In genomic region chr3:123266753-123267651, GRCm38 (mm10) we compare ENCODE assay signal across 8 mouse cellular contexts. TPM values are rescaled to one million over a fixed set of nuclear protein-coding genes. Genes with fewer than 3 reads are reported as not detected.
DNase-seq lines count a peak whose midpoint lies in the region; ATAC-seq and TF ChIP-seq lines count a peak whose summit lies in the region.

Sec24d (plus strand) TSS chr3:123267455.

- in situ Hi-C loops in ES-E14 (cut with MboI; ENCODE audit: low sequenced_read_pairs in 2 of 2, unreplicated experiment in 2 of 2): no loop called here

- peak within 1 kb of the TSS; percentile 66 for H3K9ac ChIP-seq in ES-E14 (ENCODE audit: insufficient read depth, low read depth, low read length, poor library complexity, severe bottlenecking)
- H3K9ac ChIP-seq in lung, embryonic 14.5 days: peak within 1 kb of the TSS; percentile 75

- TF ChIP-seq CTCF in cerebellum, adult 2 months (IDR thresholded peaks at IDR 0.05; ENCODE audit: borderline replicate concordance, insufficient read depth, low read depth, low read length): no peak
- TF ChIP-seq CTCF in lung, embryonic 14.5 days (IDR thresholded peaks at IDR 0.05; ENCODE audit: low read depth): no peak

- TF ChIP-seq POLR2A in cerebellum, adult 2 months (IDR thresholded peaks at IDR 0.05; ENCODE audit: borderline replicate concordance, insufficient read depth, low read length): no peak

- WGBS in cerebellum, adult 2 months: 3% methylated on average over 68 of the region's 68 CpGs
- WGBS in lung, embryonic 14.5 days: 2% methylated on average over 68 of the region's 68 CpGs

- ATAC-seq in lung, embryonic 14.5 days (ENCODE audit: insufficient read depth): peak; percentile 90
- peak; percentile 54 for ATAC-seq in neutrophil, adult 5-6 weeks (ENCODE audit: extremely low read depth, insufficient number of reproducible peaks, low FRiP score, poor library complexity, severe bottlenecking)

- H3K9me3 ChIP-seq in ES-E14 (ENCODE audit: control insufficient read depth, insufficient read depth, low read depth, low read length): no peaks in the 10 kb centered on the region
- no peaks in the 10 kb centered on the region for H3K9me3 ChIP-seq in lung, embryonic 14.5 days (ENCODE audit: low read depth, low read length)

- peak within 1 kb of the TSS; percentile 80 for H3K4me2 ChIP-seq in lung, embryonic 14.5 days

- peak within 1 kb of the TSS; percentile 81 to 85 for H3K4me3 ChIP-seq in ES-E14 (ENCODE audit: insufficient read depth in 1 of 2, low read depth in 1 of 2, low read length in 2 of 2, poor library complexity in 1 of 2, severe bottlenecking in 1 of 2)
- H3K4me3 ChIP-seq in cerebellum, adult 2 months (replicated peaks; ENCODE audit: insufficient read depth, low read depth, low read length): peak within 1 kb of the TSS; percentile 62
- peak within 1 kb of the TSS; percentile 76 for H3K4me3 ChIP-seq in lung, embryonic 14.5 days (ENCODE audit: low read depth, low read length)

- H3K36me3 ChIP-seq in ES-E14 (ENCODE audit: control insufficient read depth, insufficient read depth, low read length, poor library complexity, severe bottlenecking): 0 out of 2 replicates have a peak, but pooled peaks cover 2% of the 10 kb centered on the region
- H3K36me3 ChIP-seq in lung, embryonic 14.5 days (ENCODE audit: insufficient read depth): peaks cover 23% of the 10 kb centered on the region; the same call in 1 of the 2 replicates

- H3K27me3 ChIP-seq in cerebellum, adult 2 months (ENCODE audit: control insufficient read depth, insufficient read depth, low read length): no peaks in the 10 kb centered on the region
- no peaks in the 10 kb centered on the region for H3K27me3 ChIP-seq in lung, embryonic 14.5 days (ENCODE audit: insufficient read depth, low read length)

- H3K27ac ChIP-seq in ES-E14 (ENCODE audit: insufficient read depth, low read depth, low read length, poor library complexity, severe bottlenecking): no peak within 1 kb of the TSS
- H3K27ac ChIP-seq in cerebellum, adult 2 months (ENCODE audit: insufficient read depth, low read length): no peak within 1 kb of the TSS
- peak within 1 kb of the TSS; percentile 78; the same call in 1 of the 2 replicates for H3K27ac ChIP-seq in lung, embryonic 14.5 days (ENCODE audit: low read depth)

- peaks cover 0 to 2% of the 10 kb centered on the region in 2 experiments; a peak in 1 of 4 replicates for H3K4me1 ChIP-seq in ES-E14 (ENCODE audit: control insufficient read depth in 2 of 2, insufficient read depth in 2 of 2, low read length in 2 of 2, poor library complexity in 1 of 2)
- no peaks in the 10 kb centered on the region for H3K4me1 ChIP-seq in cerebellum, adult 2 months (ENCODE audit: control insufficient read depth, insufficient read depth, low read length)
- no peaks in the 10 kb centered on the region; the same call in 1 of the 2 replicates for H3K4me1 ChIP-seq in lung, embryonic 14.5 days (ENCODE audit: insufficient read depth)

- peak; percentile 72 for DNase-seq in ES-E14 (ENCODE audit: low read depth, low spot score)
- peak; percentile 74 to 75 for DNase-seq in cerebellum, adult 2 months
- DNase-seq in forelimb bud, embryonic 11.5 days (ENCODE audit: low read depth, low spot score): peak; percentile 72
- DNase-seq in heart, postnatal 4 days: peak; percentile 90
- peak; percentile 56 to 64 for DNase-seq in layer of hippocampus, adult 8-10 months (ENCODE audit: low spot score in 2 of 2)
- DNase-seq in lung, embryonic 14.5 days: peak; percentile 91
- peak; percentile 72 for DNase-seq in testis, postnatal 14 days (ENCODE audit: low spot score)

TF ChIP-seq in ES-E14, 5 proteins besides CTCF, POLR2A, EP300 and RAD21:
- TF ChIP-seq HCFC1 (IDR thresholded peaks at IDR 0.05; ENCODE audit: borderline replicate concordance, insufficient read depth, low read length) (no peak; the same call in 1 of the 2 replicates), MAFK (IDR thresholded peaks at IDR 0.05; ENCODE audit: insufficient read depth, low read depth, low read length) (no peak), ZNF384 (IDR thresholded peaks at IDR 0.05; ENCODE audit: low read depth, low read length) (no peak), ZC3H11A (IDR thresholded peaks at IDR 0.05; ENCODE audit: borderline replicate concordance, low read depth, low read length) (no peak)

RNA-seq across cellular contexts. Expression of gene Sec24d, which starts in this region (rescaled TPM):
- total RNA-seq in ES-E14 (2012; rRNA removed): 16.5 and 20.0 TPM in 2 replicates
- 6.4 and 6.8 TPM in 2 replicates for polyA plus RNA-seq in cerebellum, adult 2 months (2012; rRNA removed)
- total RNA-seq in heart, postnatal 4 days (2021): 10 to 100 TPM; 65.6 to 69.4 TPM
- total RNA-seq in layer of hippocampus, adult 8-10 months (2022): 10 to 100 TPM; 21.0 to 29.2 (median 27.2) TPM
- 66.1 and 78.9 TPM in 2 replicates for polyA plus RNA-seq in lung, embryonic 14.5 days (2014; fragmentation: Nextera tagmentation; extraction: Ambion mirVana)
- 3.7 and 8.7 TPM in 2 replicates for total RNA-seq in neutrophil, adult 5-6 weeks (2017)
